Mouse (Mus musculus) liver, embryonic 14.5 days (tissue): ENCODE measurements around the gene Gramd1a.

ENCODE experiments used
- CTCF ChIP-seq: IDR thresholded peaks from 2 replicates; pipeline ENCODE4 v1.5.1; 2016; ENCODE audit warnings: antibody characterized with exemption, low read depth, control low read depth
- EP300 ChIP-seq: IDR thresholded peaks from 2 replicates; pipeline ENCODE4 v1.6.1; 2016; ENCODE audit warnings: antibody characterized with exemption, low read depth

- TF ChIP-seq CTCF: peak; percentile 30; the same call in 1 of the 2 replicates
- no peak for TF ChIP-seq EP300
These were observed 56.7 kb downstream of the Gramd1a start for GRCm38 (mm10) chr7:31098697-31099611.
